Mouse (Mus musculus): ENCODE results near the gene Epsti1.

GRCm38 (mm10) chr14:77963525-77963924, 59.5 kb downstream of the Epsti1 start:
- TF ChIP-seq POLR2A (IDR thresholded peaks at IDR 0.05; ENCODE audit: insufficient read depth, low read depth, low read length) (no peak), CTCF (IDR thresholded peaks at IDR 0.05; ENCODE audit: insufficient read depth, low read depth, low read length) (no peak)

Data from olfactory bulb, adult 2 months (tissue).